Mouse (Mus musculus) thymus, adult 2 months (tissue): ENCODE data around the gene Gm49387. TPM values are rescaled to one million over a fixed set of nuclear protein-coding genes. Genes with fewer than 3 reads are reported as not detected.

Experiments used
- DNase-seq: peaks from one replicate; pipeline ENCODE4 v3.0.0; 2021
- H3K27ac ChIP-seq: fragments of 200-500 bp; 2 replicates; pipeline ENCODE4 v1.5.1; 2012; ENCODE audit warnings: low read length, control low read depth; ENCODE audit not compliant: control insufficient read depth, insufficient read depth
- H3K27me3 ChIP-seq: fragments of 200-500 bp; 2 replicates; pipeline ENCODE4 v1.6.1; 2012; ENCODE audit warnings: mild to moderate bottlenecking, low read length, moderate library complexity, mixed read lengths; ENCODE audit not compliant: control insufficient read depth, insufficient read depth
- H3K36me3 ChIP-seq: fragments of 200-500 bp; 2 replicates; pipeline ENCODE4 v1.6.1; 2012; ENCODE audit warnings: mild to moderate bottlenecking, low read length, moderate library complexity; ENCODE audit not compliant: control insufficient read depth, insufficient read depth
- H3K4me1 ChIP-seq: fragments of 200-500 bp; replicated peaks from 2 replicates; pipeline ENCODE4 v1.6.1; 2012; ENCODE audit warnings: low read length; ENCODE audit not compliant: control insufficient read depth, insufficient read depth
- H3K4me3 ChIP-seq: fragments of 200-500 bp; 2 replicates; pipeline ENCODE4 v1.5.1; 2012; ENCODE audit warnings: mild to moderate bottlenecking, low read length, control low read depth, moderate library complexity; ENCODE audit not compliant: control insufficient read depth, insufficient read depth
- CTCF ChIP-seq: fragments of 200-500 bp; IDR thresholded peaks from 2 replicates; pipeline ENCODE4 v1.5.1; 2012; ENCODE audit warnings: mild to moderate bottlenecking, control low read depth, low read length, moderate library complexity, borderline replicate concordance; ENCODE audit not compliant: control insufficient read depth, poor library complexity, insufficient read depth; ENCODE audit errors: extremely low read depth
- POLR2A ChIP-seq: fragments of 200-500 bp; IDR thresholded peaks from 2 replicates; pipeline ENCODE4 v1.6.1; 2012; ENCODE audit warnings: mild to moderate bottlenecking, low read length, control low read depth, moderate library complexity; ENCODE audit not compliant: control insufficient read depth, poor library complexity, insufficient read depth; ENCODE audit errors: extremely low read depth
- WGBS: fragments of 180-500 bp; shearing (Covaris S2); methylation state at CpG from one replicate; pipeline ENCODE4 v1.1.7; 2018; 5-methylcytosine and 5-hydroxymethylcytosine counted together
- polyA plus RNA-seq: library from polyadenylated mRNA; depleted of rRNA; stranded (reverse); fragments of >200 nt; gene quantifications from 2 replicates; pipeline ENCODE4 v1.2.3, GENCODE M21; 2012; rRNA removed

The Gm49387 gene
- polyA plus RNA-seq = not detected in 2 replicates

- Histone ChIP-seq H3K27me3 (no peaks in the 10 kb centered on the region), H3K36me3 (no peaks in the 10 kb centered on the region)
- no peak for TF ChIP-seq POLR2A
- TF ChIP-seq CTCF = no peak
Measured at GRCm38 (mm10) chr14:31640346-31640889, at the start of gene Gm49387. Gm49387 (minus strand) TSS chr14:31640878.

DNA sequence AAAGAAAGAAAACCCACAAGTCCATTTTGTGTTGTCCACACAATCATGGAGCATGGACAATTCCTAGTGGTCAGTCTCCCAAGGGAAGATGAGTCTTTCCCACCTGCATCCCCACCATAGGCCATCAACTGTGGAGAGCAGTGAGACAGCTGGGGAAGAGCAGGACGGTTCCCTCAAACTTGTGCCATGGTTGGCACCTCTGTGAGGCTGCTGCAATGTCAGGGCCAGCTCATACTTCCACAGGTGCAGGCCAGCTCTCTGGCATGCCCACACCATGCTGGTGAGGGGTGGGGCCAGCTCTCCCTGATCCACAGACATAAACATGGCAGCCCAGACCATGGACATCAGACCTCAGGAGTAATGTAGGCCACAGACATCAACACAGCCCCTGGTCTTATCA is 45.6 kb upstream of the Gm49387 start:
- Histone ChIP-seq H3K27me3 (no peaks in the 10 kb centered on the region), H3K4me3 (no peak overlapping the region), H3K36me3 (no peaks in the 10 kb centered on the region), H3K4me1 (peaks cover 39% of the 10 kb centered on the region), H3K27ac (no peak overlapping the region)
- WGBS = 67% methylated on average over 1 of the region's 1 CpGs
- DNase-seq = no peak
- no peak for TF ChIP-seq CTCF
- TF ChIP-seq POLR2A = no peak

More at GRCm38 (mm10) chr14:31640346-31640889, at the start of gene Gm49387:
- Histone ChIP-seq H3K4me1 (peaks cover 6% of the 10 kb centered on the region), H3K4me3 (peak within 1 kb of the TSS; percentile 65), H3K27ac (peak within 1 kb of the TSS; percentile 73)
- WGBS = 1% methylated on average over 26 of the region's 26 CpGs
- peak; percentile 20 for DNase-seq

- no peaks in the 10 kb centered on the region for H3K27me3 ChIP-seq
- no peaks in the 10 kb centered on the region for H3K36me3 ChIP-seq
- TF ChIP-seq POLR2A (no peak), CTCF (no peak)
- peak overlapping the region; percentile 14; the same call in 1 of the 2 replicates for H3K27ac ChIP-seq
- 8% methylated on average over 10 of the region's 10 CpGs for WGBS
- peak overlapping the region; percentile 41 for H3K4me3 ChIP-seq
- H3K4me1 ChIP-seq = peaks cover 44% of the 10 kb centered on the region
- no peak for DNase-seq
Measured at GRCm38 (mm10) chr14:31685680-31686079, 45.0 kb upstream of the Gm49387 start.

DNA sequence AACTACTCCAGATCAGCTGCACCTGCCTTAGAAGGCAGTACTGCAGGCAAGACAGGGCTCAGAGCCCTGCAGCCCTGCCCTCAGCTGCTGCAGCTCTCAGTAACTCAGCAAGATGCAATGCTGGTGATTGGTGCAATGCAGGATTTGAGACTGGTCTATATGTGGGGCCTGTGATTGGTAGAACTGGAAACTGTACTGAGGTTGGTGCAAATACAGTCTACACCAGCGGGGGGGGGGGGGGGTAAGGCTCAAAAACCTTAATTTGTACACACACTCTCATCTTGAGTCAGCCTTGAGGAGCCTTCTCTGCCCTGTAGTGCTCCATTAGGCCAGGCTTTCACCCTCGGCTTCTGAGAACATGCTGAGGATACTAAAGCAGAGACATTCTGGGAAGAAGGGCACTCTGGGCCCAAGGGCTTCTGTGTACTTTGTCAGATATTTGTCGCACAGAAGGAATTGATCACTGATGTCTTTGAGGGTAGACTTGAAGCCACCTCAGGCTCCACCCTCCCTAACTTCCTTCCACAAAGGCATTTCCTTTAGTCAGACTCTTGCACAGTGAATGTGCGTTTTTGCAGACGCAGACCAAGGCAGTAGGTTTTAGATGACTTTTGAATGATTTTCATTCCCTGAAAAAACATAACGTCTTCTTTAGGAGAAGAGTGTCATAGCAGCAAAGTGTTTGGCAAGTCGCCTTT is 43.8 kb upstream of the Gm49387 start:
- 9% methylated on average over 7 of the region's 7 CpGs for WGBS
- H3K27ac ChIP-seq = peak overlapping the region; percentile 42; the same call in 1 of the 2 replicates
- peaks cover 45% of the 10 kb centered on the region for H3K4me1 ChIP-seq
- H3K27me3 ChIP-seq = no peaks in the 10 kb centered on the region
- H3K4me3 ChIP-seq = no peak overlapping the region
- TF ChIP-seq POLR2A (no peak), CTCF (no peak)
- DNase-seq = no peak
- H3K36me3 ChIP-seq = no peaks in the 10 kb centered on the region

- H3K4me1 ChIP-seq = peaks cover 45% of the 10 kb centered on the region
- DNase-seq = no peak
- H3K27me3 ChIP-seq = no peaks in the 10 kb centered on the region
- TF ChIP-seq POLR2A (no peak), CTCF (no peak)
- no peaks in the 10 kb centered on the region for H3K36me3 ChIP-seq
- H3K4me3 ChIP-seq = no peak overlapping the region
- 90% methylated on average over 2 of the region's 2 CpGs for WGBS
- no peak overlapping the region for H3K27ac ChIP-seq
Measured at GRCm38 (mm10) chr14:31683610-31684009, 42.9 kb upstream of the Gm49387 start.

DNA sequence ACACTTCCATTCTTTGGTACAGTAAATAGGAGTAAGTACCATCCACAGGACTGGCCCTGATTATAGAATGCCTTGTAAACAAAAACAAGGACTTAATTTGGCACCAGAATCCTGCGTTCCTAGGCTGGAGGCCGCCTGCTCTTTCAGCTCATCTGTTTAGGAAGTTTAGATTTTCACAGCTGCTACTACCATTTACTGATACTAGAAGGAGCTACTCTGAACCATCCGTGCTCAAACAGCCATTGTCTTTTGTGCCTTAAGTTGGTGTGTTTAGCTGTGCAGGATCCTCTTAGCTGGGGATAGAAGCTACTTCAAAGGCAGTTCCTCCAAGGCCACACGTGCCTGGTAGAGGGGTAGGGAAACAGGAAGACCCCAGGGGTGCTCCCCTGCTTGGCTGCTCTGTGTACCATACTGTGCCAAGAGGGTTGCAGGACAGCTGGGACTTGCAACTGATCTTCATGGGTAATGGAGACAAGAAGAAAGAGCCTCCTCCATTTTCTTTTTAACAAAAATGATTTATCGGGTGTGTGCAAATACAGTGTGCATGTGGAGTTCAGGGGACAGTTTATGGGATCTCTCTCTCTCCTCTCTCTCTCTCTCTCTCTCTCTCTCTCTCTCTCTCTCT is 41.4 kb upstream of the Gm49387 start:
- WGBS = 45% methylated on average over 5 of the region's 5 CpGs
- H3K27ac ChIP-seq = no peak overlapping the region; the same call in 1 of the 2 replicates

More for the DNA sequence above, 41.4 kb upstream of the Gm49387 start:
- TF ChIP-seq CTCF (no peak), POLR2A (no peak)
- Histone ChIP-seq H3K4me3 (no peak overlapping the region), H3K36me3 (no peaks in the 10 kb centered on the region), H3K27me3 (no peaks in the 10 kb centered on the region), H3K4me1 (peaks cover 45% of the 10 kb centered on the region)
- DNase-seq = no peak
